Mouse (Mus musculus): ENCODE measurements around the gene C9orf72. TPM values are rescaled to one million over a fixed set of nuclear protein-coding genes. Genes with fewer than 3 reads are reported as not detected.

C9orf72 gene
- polyA plus RNA-seq, 1 experiment, result 10.2 TPM

DNA sequence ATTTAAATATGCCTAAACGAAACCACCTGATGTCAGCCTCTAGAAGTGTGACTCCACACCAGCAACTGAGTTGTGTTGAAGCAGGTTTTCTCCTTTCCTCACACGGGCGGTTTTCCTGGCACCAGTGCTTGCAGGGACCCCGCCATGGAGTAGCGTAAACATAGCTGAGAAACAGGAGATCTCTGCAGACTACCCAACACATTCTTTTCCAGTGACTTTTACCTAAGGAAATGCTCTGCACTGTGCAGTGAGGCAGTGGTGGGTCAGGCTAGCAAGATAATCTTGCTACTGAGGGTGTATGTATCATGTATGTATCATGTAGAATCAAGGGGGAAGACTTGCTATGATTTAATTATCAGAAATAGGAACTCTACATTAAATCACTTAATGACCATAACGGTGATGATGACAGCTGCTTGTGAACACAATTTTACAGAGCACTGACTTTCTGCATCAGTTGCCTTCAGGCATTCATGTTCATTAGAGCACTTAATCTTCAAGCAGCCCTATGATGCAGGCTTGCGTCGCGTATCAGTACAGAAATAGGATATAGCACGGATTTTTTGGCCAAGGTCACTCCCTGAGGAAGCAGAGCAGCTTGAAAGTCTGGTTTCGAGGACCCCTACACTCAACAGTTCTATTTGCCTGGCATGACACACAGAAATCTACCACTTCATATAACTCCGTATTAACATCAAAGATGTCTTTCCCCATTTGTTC is 47.9 kb downstream of the C9orf72 start:
- H3K36me3 ChIP-seq (ENCODE audit: control insufficient read depth, insufficient read depth, low read length), result no peaks in the 10 kb centered on the region
- no peaks in the 10 kb centered on the region for H3K4me1 ChIP-seq (ENCODE audit: control insufficient read depth, insufficient read depth, low read length)
- TF ChIP-seq CTCF (IDR thresholded peaks at IDR 0.05; ENCODE audit: control insufficient read depth, insufficient read depth, insufficient replicate concordance, low read depth, low read length) (no peak), POLR2A (IDR thresholded peaks at IDR 0.05; ENCODE audit: control insufficient read depth, low read depth, low read length) (no peak)
- H3K27me3 ChIP-seq (ENCODE audit: control insufficient read depth, insufficient read depth, low read length), result no peaks in the 10 kb centered on the region
- no peak overlapping the region for H3K27ac ChIP-seq (ENCODE audit: control insufficient read depth, insufficient read depth, low read depth, low read length)
- no peak overlapping the region for H3K4me3 ChIP-seq (ENCODE audit: control insufficient read depth, low read depth, low read length)

DNA sequence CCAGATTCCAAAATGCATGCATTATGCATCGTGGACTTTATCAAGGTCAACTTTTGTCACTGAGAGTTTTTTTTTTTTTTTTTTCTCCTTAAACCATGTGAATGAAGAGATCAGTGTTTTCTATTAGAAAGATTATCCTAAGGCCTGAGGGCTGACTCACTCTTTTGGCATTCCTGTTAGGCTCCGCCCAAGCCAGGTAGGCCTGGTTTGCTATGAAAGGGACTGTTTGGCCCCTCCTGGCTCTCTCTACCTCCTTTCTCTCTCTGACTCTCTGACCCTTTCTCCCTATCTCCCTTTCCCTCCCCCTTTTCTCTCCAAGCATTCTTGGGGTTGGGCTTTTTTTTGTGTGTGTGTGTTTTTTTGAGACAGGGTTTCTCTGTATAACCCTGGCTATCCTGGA is 50.4 kb downstream of the C9orf72 start:
- H3K36me3 ChIP-seq (ENCODE audit: control insufficient read depth, insufficient read depth, low read length), result no peaks in the 10 kb centered on the region
- no peak for TF ChIP-seq POLR2A (IDR thresholded peaks at IDR 0.05; ENCODE audit: control insufficient read depth, low read depth, low read length)
- no peak for TF ChIP-seq CTCF (IDR thresholded peaks at IDR 0.05; ENCODE audit: control insufficient read depth, insufficient read depth, insufficient replicate concordance, low read depth, low read length)
- H3K4me1 ChIP-seq (ENCODE audit: control insufficient read depth, insufficient read depth, low read length), result no peaks in the 10 kb centered on the region
- H3K27ac ChIP-seq (ENCODE audit: control insufficient read depth, insufficient read depth, low read depth, low read length), result no peak overlapping the region
- no peaks in the 10 kb centered on the region for H3K27me3 ChIP-seq (ENCODE audit: control insufficient read depth, insufficient read depth, low read length)
- H3K4me3 ChIP-seq (ENCODE audit: control insufficient read depth, low read depth, low read length), result no peak overlapping the region

DNA sequence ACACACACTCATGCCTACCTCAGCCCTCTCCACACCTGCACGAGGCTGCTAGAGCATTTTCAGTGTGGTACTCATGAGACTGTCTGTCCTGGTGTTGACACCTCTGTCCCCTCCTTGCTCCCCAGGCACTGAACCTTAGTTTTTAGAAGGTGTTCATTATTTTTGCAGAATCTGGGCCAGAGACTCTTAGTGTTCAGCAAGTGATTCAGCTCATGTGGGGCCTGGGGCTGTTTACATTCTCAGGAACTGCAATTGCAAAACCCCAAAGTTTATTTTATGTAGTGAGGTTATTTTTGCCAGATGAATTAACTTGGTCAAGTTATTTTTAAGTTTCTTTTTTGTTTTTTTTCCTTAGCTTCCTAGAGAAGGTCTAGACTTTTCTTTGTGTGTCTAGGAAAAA is 52.4 kb downstream of the C9orf72 start:
- TF ChIP-seq CTCF (IDR thresholded peaks at IDR 0.05; ENCODE audit: control insufficient read depth, insufficient read depth, insufficient replicate concordance, low read depth, low read length), result no peak
- TF ChIP-seq POLR2A (IDR thresholded peaks at IDR 0.05; ENCODE audit: control insufficient read depth, low read depth, low read length), result no peak
- Histone ChIP-seq H3K4me1 (ENCODE audit: control insufficient read depth, insufficient read depth, low read length) (no peaks in the 10 kb centered on the region), H3K27me3 (ENCODE audit: control insufficient read depth, insufficient read depth, low read length) (no peaks in the 10 kb centered on the region)

DNA sequence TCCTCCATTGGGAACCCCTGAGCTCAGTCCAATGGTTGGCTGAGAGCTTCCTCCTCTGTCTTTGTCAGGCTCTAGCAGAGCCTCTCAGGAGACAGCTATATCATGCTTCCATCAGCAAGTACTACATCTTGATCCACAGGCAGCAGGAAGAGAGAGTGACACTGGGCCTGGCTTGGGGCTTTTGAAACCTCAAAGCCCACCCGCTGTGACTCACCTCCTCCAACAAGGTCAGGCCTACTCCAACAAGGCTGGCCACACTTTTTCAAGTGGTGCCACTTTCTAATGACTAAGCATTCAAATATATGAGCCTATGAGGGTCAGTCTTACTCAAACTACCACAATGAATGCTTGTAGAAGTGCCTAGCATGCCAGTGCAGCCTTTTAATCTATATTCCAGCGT is 53.5 kb downstream of the C9orf72 start:
- Histone ChIP-seq H3K36me3 (ENCODE audit: control insufficient read depth, insufficient read depth, low read length) (no peaks in the 10 kb centered on the region), H3K4me3 (ENCODE audit: control insufficient read depth, low read depth, low read length) (no peak overlapping the region), H3K27ac (ENCODE audit: control insufficient read depth, insufficient read depth, low read depth, low read length) (no peak overlapping the region), H3K4me1 (ENCODE audit: control insufficient read depth, insufficient read depth, low read length) (peaks cover 4% of the 10 kb centered on the region), H3K27me3 (ENCODE audit: control insufficient read depth, insufficient read depth, low read length) (no peaks in the 10 kb centered on the region)
- TF ChIP-seq CTCF (IDR thresholded peaks at IDR 0.05; ENCODE audit: control insufficient read depth, insufficient read depth, insufficient replicate concordance, low read depth, low read length) (no peak), POLR2A (IDR thresholded peaks at IDR 0.05; ENCODE audit: control insufficient read depth, low read depth, low read length) (no peak)

More for the DNA sequence above, 52.4 kb downstream of the C9orf72 start:
- Histone ChIP-seq H3K36me3 (ENCODE audit: control insufficient read depth, insufficient read depth, low read length) (no peaks in the 10 kb centered on the region), H3K27ac (ENCODE audit: control insufficient read depth, insufficient read depth, low read depth, low read length) (no peak overlapping the region), H3K4me3 (ENCODE audit: control insufficient read depth, low read depth, low read length) (no peak overlapping the region)

DNA sequence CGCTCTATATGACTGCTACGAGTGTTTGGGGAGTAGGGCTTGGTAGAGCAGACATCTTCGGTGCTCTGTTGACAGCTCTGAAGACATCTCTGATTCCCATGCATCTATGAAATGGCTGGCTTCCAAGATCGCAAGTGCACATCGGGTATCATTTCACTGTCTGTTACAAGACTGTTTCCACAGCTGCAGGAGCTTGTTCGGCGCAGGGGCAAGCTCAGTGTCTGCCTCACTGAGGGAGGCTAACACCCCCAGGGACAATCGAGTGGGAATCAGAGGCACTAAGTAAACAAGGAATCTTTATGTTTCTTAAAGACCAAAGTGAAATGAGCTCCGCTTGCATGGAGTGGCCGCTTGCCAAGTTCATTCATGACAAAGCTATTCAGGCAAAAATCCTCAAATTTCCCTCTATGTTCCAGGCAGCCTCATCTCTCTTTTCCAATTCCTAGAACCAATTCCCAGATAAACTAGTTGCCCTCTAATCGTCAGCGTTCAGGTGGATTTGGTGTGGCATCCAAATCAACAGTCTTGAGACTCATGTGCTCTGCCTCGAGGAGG is 56.3 kb downstream of the C9orf72 start:
- Histone ChIP-seq H3K36me3 (ENCODE audit: control insufficient read depth, insufficient read depth, low read length) (no peaks in the 10 kb centered on the region), H3K4me1 (ENCODE audit: control insufficient read depth, insufficient read depth, low read length) (peaks cover 4% of the 10 kb centered on the region), H3K27ac (ENCODE audit: control insufficient read depth, insufficient read depth, low read depth, low read length) (no peak overlapping the region), H3K4me3 (ENCODE audit: control insufficient read depth, low read depth, low read length) (no peak overlapping the region), H3K27me3 (ENCODE audit: control insufficient read depth, insufficient read depth, low read length) (no peaks in the 10 kb centered on the region)
- TF ChIP-seq POLR2A (IDR thresholded peaks at IDR 0.05; ENCODE audit: control insufficient read depth, low read depth, low read length) (no peak), CTCF (IDR thresholded peaks at IDR 0.05; ENCODE audit: control insufficient read depth, insufficient read depth, insufficient replicate concordance, low read depth, low read length) (no peak)

DNA sequence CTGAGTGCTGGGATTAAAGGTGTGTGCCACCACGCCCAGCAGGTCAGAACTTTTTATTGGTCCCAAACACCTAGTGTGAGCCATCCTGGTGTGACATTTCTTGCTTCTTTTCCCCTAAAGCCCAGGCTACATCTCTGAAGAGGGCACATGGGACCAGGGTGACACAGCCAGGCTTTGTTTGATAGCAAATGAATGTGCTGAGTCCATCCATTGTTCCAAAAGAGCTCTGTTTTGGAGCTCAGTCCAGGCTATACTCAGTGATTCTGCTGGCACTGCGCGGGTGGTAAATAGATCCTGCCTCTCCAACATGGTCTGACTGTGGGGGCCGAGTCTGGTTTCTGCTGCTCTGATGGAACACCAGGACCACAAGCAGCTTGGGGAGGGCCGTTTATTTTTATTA is 58.1 kb downstream of the C9orf72 start:
- Histone ChIP-seq H3K27ac (ENCODE audit: control insufficient read depth, insufficient read depth, low read depth, low read length) (no peak overlapping the region), H3K27me3 (ENCODE audit: control insufficient read depth, insufficient read depth, low read length) (no peaks in the 10 kb centered on the region), H3K4me1 (ENCODE audit: control insufficient read depth, insufficient read depth, low read length) (peaks cover 4% of the 10 kb centered on the region), H3K36me3 (ENCODE audit: control insufficient read depth, insufficient read depth, low read length) (no peaks in the 10 kb centered on the region), H3K4me3 (ENCODE audit: control insufficient read depth, low read depth, low read length) (no peak overlapping the region)
- TF ChIP-seq POLR2A (IDR thresholded peaks at IDR 0.05; ENCODE audit: control insufficient read depth, low read depth, low read length), result no peak
- no peak for TF ChIP-seq CTCF (IDR thresholded peaks at IDR 0.05; ENCODE audit: control insufficient read depth, insufficient read depth, insufficient replicate concordance, low read depth, low read length)

DNA sequence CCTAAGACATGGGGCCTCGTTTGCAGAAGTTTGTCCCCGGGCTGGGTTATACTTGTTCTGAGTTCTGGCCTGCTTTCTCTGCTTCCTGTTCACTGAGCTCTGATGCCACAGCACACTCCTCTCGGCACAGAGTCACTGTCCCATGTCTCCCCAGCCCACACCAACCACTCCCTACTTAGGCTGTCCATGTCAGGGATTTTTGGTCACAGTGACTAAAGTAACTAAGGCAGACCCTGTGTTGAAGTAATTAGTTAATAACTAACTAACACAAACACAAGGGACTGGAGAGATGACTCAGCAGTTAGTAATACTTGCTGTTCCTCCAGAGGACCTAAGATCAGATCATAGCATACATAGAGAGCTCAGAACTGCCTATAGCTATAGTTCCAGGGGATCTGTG is 60.0 kb downstream of the C9orf72 start:
- Histone ChIP-seq H3K27ac (ENCODE audit: control insufficient read depth, insufficient read depth, low read depth, low read length) (no peak overlapping the region), H3K4me3 (ENCODE audit: control insufficient read depth, low read depth, low read length) (no peak overlapping the region), H3K27me3 (ENCODE audit: control insufficient read depth, insufficient read depth, low read length) (no peaks in the 10 kb centered on the region), H3K4me1 (ENCODE audit: control insufficient read depth, insufficient read depth, low read length) (peaks cover 4% of the 10 kb centered on the region), H3K36me3 (ENCODE audit: control insufficient read depth, insufficient read depth, low read length) (no peaks in the 10 kb centered on the region)
- no peak for TF ChIP-seq CTCF (IDR thresholded peaks at IDR 0.05; ENCODE audit: control insufficient read depth, insufficient read depth, insufficient replicate concordance, low read depth, low read length)
- no peak for TF ChIP-seq POLR2A (IDR thresholded peaks at IDR 0.05; ENCODE audit: control insufficient read depth, low read depth, low read length)

Data from testis, adult 2 months (tissue).